Mouse (Mus musculus) fat pad, adult 2 months (tissue): ENCODE data around the gene Phf13.

Experiments
- DNase-seq: peaks from one replicate; pipeline ENCODE4 v3.0.0-alpha.2; 2011; ENCODE audit warnings: low read depth, low spot score; ENCODE audit errors: extremely low read depth

Phf13 gene

GRCm38 (mm10) chr4:151948497-151949471 lies 47.3 kb downstream of the Phf13 start:
- DNase-seq, result no peak

GRCm38 (mm10) chr4:151946211-151946610 lies 49.8 kb downstream of the Phf13 start:
- DNase-seq, result no peak
